Mouse (Mus musculus): Measurements from ENCODE around the gene Ccr1. TPM values are rescaled to one million over a fixed set of nuclear protein-coding genes. Genes with fewer than 3 reads are reported as not detected.

Gene Ccr1
- polyA plus RNA-seq, 1 experiment = 4.4 TPM

DNA sequence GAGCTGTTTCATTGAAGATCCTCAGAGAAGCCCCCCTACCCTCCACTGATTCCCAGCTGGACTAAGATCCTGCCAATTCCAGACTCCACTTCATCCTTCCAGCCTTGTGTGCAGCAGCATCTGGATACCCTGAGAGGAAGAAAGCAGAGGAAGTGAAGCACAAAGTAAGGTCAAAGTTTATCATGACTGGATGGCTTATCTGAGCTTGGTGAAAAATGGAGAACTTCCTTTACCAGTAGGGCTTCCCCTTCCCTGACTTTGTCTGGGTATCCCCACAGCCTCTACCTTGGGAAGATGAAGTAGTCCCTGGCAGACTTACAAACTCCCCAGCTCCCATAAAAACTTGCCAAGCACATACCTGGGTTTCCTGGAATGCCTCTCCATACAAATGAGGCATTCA, 27.9 kb downstream of the Ccr1 start:
- no peak overlapping the region for H3K4me3 ChIP-seq (ENCODE audit: extremely low read depth, insufficient read depth, insufficient read length)
- H3K27ac ChIP-seq (ENCODE audit: insufficient read depth, low read length) = peak overlapping the region; percentile 69; the same call in 1 of the 2 replicates
- TF ChIP-seq CTCF (IDR thresholded peaks at IDR 0.05; ENCODE audit: extremely low read depth, insufficient read depth, insufficient read length, insufficient replicate concordance) (no peak), POLR2A (IDR thresholded peaks at IDR 0.05; ENCODE audit: low read depth, low read length) (no peak)
- DNase-seq (ENCODE audit: low read depth in 1 of 2, low spot score in 2 of 2) = no peak
- peaks cover 10% of the 10 kb centered on the region; the same call in 1 of the 2 replicates for H3K4me1 ChIP-seq (ENCODE audit: control insufficient read depth, insufficient read depth, insufficient read length)
- H3K27me3 ChIP-seq (ENCODE audit: control insufficient read depth, insufficient read depth, low read length) = no peaks in the 10 kb centered on the region
- H3K36me3 ChIP-seq (ENCODE audit: control insufficient read depth, insufficient read depth, low read length) = no peaks in the 10 kb centered on the region

DNA sequence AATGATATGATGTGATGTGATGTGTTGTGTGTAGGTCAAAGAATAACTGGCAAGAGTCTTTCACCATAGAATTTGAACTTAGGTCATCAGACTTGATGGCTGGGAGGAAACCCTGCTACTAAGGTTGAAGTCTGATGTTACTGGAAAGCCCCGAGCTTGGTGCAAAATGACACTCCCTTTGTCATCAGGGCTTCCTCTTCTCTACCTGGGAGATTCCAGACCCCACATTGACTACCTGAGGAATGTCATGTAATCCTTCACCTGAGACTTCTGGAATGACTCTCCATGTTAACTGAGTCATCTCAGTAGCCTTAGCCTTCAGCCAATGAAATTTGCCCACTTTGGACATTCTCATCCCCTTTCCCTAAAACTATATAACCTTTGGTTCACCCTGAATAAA, 28.3 kb downstream of the Ccr1 start:
- Histone ChIP-seq H3K27ac (ENCODE audit: insufficient read depth, low read length) (no peak overlapping the region), H3K4me1 (ENCODE audit: control insufficient read depth, insufficient read depth, insufficient read length) (peaks cover 10% of the 10 kb centered on the region; the same call in 1 of the 2 replicates), H3K4me3 (ENCODE audit: extremely low read depth, insufficient read depth, insufficient read length) (no peak overlapping the region), H3K27me3 (ENCODE audit: control insufficient read depth, insufficient read depth, low read length) (no peaks in the 10 kb centered on the region), H3K36me3 (ENCODE audit: control insufficient read depth, insufficient read depth, low read length) (no peaks in the 10 kb centered on the region)
- 70% methylated on average over 1 of the region's 1 CpGs for WGBS
- DNase-seq (ENCODE audit: low read depth in 1 of 2, low spot score in 2 of 2) = no peak
- TF ChIP-seq POLR2A (IDR thresholded peaks at IDR 0.05; ENCODE audit: low read depth, low read length) = no peak
- no peak for TF ChIP-seq CTCF (IDR thresholded peaks at IDR 0.05; ENCODE audit: extremely low read depth, insufficient read depth, insufficient read length, insufficient replicate concordance)

DNA sequence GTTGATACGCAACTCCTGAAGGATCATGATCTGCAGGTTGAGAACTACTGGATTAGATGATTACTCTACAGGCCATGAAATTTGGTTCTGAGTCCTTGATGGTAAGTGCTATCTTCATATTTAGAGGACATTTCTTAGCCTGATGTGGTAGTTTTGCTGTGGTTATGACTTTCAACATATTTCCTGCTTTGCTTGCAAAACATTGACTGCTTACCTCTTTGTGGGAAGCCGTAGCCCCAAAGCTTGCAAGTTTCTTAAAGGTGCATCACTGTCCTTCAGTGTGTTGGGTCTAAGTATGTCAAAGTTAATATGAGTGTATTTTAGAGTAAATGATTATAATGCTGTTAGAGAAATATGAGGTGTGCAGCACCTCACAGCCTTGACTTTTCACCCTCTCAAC, 30.5 kb downstream of the Ccr1 start:
- WGBS = 59% methylated on average over 2 of the region's 2 CpGs
- TF ChIP-seq POLR2A (IDR thresholded peaks at IDR 0.05; ENCODE audit: low read depth, low read length) (no peak), CTCF (IDR thresholded peaks at IDR 0.05; ENCODE audit: extremely low read depth, insufficient read depth, insufficient read length, insufficient replicate concordance) (no peak)
- H3K27ac ChIP-seq (ENCODE audit: insufficient read depth, low read length) = peak overlapping the region; percentile 60; the same call in 1 of the 2 replicates
- peaks cover 10% of the 10 kb centered on the region; the same call in 1 of the 2 replicates for H3K4me1 ChIP-seq (ENCODE audit: control insufficient read depth, insufficient read depth, insufficient read length)
- H3K27me3 ChIP-seq (ENCODE audit: control insufficient read depth, insufficient read depth, low read length) = no peaks in the 10 kb centered on the region
- no peak for DNase-seq (ENCODE audit: low read depth in 1 of 2, low spot score in 2 of 2)
- no peak overlapping the region for H3K4me3 ChIP-seq (ENCODE audit: extremely low read depth, insufficient read depth, insufficient read length)
- no peaks in the 10 kb centered on the region for H3K36me3 ChIP-seq (ENCODE audit: control insufficient read depth, insufficient read depth, low read length)

DNA sequence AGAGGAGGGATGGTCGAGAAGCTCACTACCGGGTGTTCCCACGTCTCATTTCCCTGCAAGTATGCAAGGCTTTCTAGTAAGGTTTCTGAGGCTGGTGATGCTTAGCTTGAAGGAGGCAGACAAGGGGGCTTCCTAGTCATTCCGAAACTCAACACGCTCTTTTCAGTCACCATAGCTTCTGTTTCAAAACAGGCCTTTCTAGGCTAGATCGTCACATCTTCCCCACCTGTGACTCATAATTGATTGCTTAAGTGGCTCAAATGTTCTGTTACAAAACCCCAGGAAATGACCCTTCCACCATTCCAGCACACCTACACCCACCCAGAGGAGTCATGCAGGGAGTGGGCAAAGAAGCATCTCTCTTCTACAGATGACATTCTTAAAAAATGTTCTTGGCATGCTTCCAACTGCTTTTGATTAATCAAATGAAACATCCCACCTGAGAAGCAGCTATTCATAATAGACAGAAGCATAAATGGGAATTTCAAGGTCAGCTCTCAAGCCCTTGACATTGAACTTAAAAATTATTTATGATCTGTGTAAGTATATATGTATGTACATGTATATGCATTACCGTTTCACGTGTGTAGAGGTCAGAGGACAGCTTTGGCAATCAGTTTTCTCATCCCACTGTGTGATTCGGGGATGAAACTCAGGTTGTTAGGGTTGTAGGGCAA, 31.8 kb downstream of the Ccr1 start:
- Histone ChIP-seq H3K36me3 (ENCODE audit: control insufficient read depth, insufficient read depth, low read length) (no peaks in the 10 kb centered on the region), H3K27ac (ENCODE audit: insufficient read depth, low read length) (no peak overlapping the region), H3K27me3 (ENCODE audit: control insufficient read depth, insufficient read depth, low read length) (no peaks in the 10 kb centered on the region), H3K4me3 (ENCODE audit: extremely low read depth, insufficient read depth, insufficient read length) (no peak overlapping the region), H3K4me1 (ENCODE audit: control insufficient read depth, insufficient read depth, insufficient read length) (peaks cover 10% of the 10 kb centered on the region; the same call in 1 of the 2 replicates)
- WGBS = 79% methylated on average over 9 of the region's 9 CpGs
- DNase-seq (ENCODE audit: low read depth in 1 of 2, low spot score in 2 of 2) = no peak
- TF ChIP-seq CTCF (IDR thresholded peaks at IDR 0.05; ENCODE audit: extremely low read depth, insufficient read depth, insufficient read length, insufficient replicate concordance) (no peak), POLR2A (IDR thresholded peaks at IDR 0.05; ENCODE audit: low read depth, low read length) (no peak)

DNA sequence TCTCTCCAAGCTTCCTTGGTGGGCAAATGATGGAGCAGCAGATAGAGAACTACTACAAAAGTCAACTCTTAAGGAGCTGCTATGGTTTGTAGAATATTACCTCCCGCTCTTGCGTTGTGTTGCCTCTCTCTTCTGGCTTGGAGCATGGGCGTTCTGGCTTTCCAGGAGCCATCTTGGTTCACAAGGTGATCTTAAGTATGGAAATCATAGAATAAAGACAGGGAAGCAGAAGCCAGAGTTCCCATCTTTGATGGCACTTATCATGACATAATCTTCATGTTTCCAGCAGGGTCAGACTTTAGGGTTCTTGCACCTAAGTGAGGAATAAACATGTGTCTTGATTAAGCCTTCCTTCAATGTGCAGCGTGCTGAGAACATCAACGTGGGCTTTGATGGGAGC, 32.7 kb downstream of the Ccr1 start:
- Histone ChIP-seq H3K36me3 (ENCODE audit: control insufficient read depth, insufficient read depth, low read length) (no peaks in the 10 kb centered on the region), H3K27ac (ENCODE audit: insufficient read depth, low read length) (no peak overlapping the region), H3K4me1 (ENCODE audit: control insufficient read depth, insufficient read depth, insufficient read length) (peaks cover 8% of the 10 kb centered on the region; the same call in 1 of the 2 replicates), H3K27me3 (ENCODE audit: control insufficient read depth, insufficient read depth, low read length) (no peaks in the 10 kb centered on the region), H3K4me3 (ENCODE audit: extremely low read depth, insufficient read depth, insufficient read length) (no peak overlapping the region)
- no peak for TF ChIP-seq CTCF (IDR thresholded peaks at IDR 0.05; ENCODE audit: extremely low read depth, insufficient read depth, insufficient read length, insufficient replicate concordance)
- no peak for TF ChIP-seq POLR2A (IDR thresholded peaks at IDR 0.05; ENCODE audit: low read depth, low read length)
- DNase-seq (ENCODE audit: low read depth in 1 of 2, low spot score in 2 of 2) = no peak
- WGBS = 97% methylated on average over 5 of the region's 5 CpGs

DNA sequence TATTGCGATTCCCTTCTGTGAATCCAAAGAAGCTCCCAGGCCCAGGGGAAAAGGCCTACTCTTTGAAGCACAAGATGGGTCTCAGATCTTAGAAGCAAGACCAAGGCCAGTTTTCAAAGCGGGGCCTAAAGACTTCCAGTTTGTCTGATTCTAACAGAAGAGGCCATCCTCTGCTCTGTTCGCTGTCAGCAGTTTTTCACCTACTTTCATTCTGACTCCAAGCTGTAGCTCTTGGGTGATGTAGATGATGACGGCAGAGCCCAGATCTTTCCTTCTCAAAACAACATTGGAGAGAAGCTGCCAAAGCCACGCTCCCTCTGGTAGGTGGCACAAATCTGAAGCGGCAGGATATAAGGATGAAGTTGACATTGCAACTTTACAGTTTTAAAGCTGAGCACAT, 33.1 kb downstream of the Ccr1 start:
- Histone ChIP-seq H3K36me3 (ENCODE audit: control insufficient read depth, insufficient read depth, low read length) (no peaks in the 10 kb centered on the region), H3K27ac (ENCODE audit: insufficient read depth, low read length) (no peak overlapping the region), H3K4me3 (ENCODE audit: extremely low read depth, insufficient read depth, insufficient read length) (no peak overlapping the region), H3K4me1 (ENCODE audit: control insufficient read depth, insufficient read depth, insufficient read length) (peaks cover 12% of the 10 kb centered on the region; the same call in 1 of the 2 replicates), H3K27me3 (ENCODE audit: control insufficient read depth, insufficient read depth, low read length) (no peaks in the 10 kb centered on the region)
- DNase-seq (ENCODE audit: low read depth in 1 of 2, low spot score in 2 of 2) = no peak
- 88% methylated on average over 6 of the region's 6 CpGs for WGBS
- TF ChIP-seq POLR2A (IDR thresholded peaks at IDR 0.05; ENCODE audit: low read depth, low read length) (no peak), CTCF (IDR thresholded peaks at IDR 0.05; ENCODE audit: extremely low read depth, insufficient read depth, insufficient read length, insufficient replicate concordance) (no peak)

Measured in spleen, adult 2 months (tissue).